Mouse (Mus musculus) lung, adult 2 months (tissue): ENCODE measurements at regions not wholly inside any gene's neighbourhood (a gene's known extent, or its start where the extent isn't known, plus 50 kb on each side); places are given as distances from the start of the nearest gene placed in this dataset.

Source experiments
- DNase-seq: peaks from one replicate; pipeline ENCODE4 v3.0.0; 2022
- H3K4me1 ChIP-seq: fragments of 200-500 bp; 2 replicates; pipeline ENCODE4 v1.6.1; 2011; ENCODE audit warnings: low read length; ENCODE audit not compliant: control insufficient read depth, insufficient read depth
- H3K4me3 ChIP-seq: fragments of 200-500 bp; replicated peaks from 2 replicates; pipeline ENCODE3; 2011; ENCODE audit warnings: low read depth, mild to moderate bottlenecking, control low read depth, low read length; ENCODE audit errors: extremely low read depth
- CTCF ChIP-seq: fragments of 200-500 bp; IDR thresholded peaks from 2 replicates; pipeline ENCODE4 v1.5.1; 2011; ENCODE audit warnings: mild to moderate bottlenecking, low read length, control low read depth; ENCODE audit not compliant: insufficient read depth
- POLR2A ChIP-seq: fragments of 200-500 bp; IDR thresholded peaks from 2 replicates; pipeline ENCODE4 v1.6.1; 2011; ENCODE audit warnings: low read depth, mild to moderate bottlenecking, control low read depth, low read length, borderline replicate concordance; ENCODE audit errors: extremely low read depth
- WGBS: fragments of 180-500 bp; shearing (Covaris S2); methylation state at CpG from one replicate; pipeline ENCODE4 v1.1.7; 2018; 5-methylcytosine and 5-hydroxymethylcytosine counted together

DNA sequence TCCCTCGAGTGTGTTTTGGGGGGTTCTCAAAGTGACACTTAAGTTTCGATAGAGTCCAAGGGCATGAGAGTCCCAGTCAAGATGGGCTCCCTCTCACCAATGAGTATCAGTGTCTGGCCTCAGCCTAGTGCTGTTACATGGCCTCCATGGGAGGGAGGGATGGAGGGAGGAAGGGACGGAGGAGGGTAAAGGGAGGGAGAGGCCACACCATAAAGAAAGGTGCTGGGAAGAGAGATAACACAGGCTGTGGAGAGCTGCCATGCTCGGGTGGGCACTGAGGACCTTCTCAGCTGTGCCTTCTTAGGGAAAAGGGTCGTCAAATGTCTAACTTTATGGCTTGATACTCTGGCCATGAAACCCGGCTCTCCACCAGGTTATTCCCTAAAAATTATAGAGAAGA is 304.7 kb upstream of the Runx1 start:
- 79% methylated on average over 6 of the region's 6 CpGs for WGBS
- TF ChIP-seq POLR2A (no peak), CTCF (no peak)
- H3K4me1 ChIP-seq: no peaks in the 10 kb centered on the region
- H3K4me3 ChIP-seq: no peak overlapping the region
- DNase-seq: no peak

DNA sequence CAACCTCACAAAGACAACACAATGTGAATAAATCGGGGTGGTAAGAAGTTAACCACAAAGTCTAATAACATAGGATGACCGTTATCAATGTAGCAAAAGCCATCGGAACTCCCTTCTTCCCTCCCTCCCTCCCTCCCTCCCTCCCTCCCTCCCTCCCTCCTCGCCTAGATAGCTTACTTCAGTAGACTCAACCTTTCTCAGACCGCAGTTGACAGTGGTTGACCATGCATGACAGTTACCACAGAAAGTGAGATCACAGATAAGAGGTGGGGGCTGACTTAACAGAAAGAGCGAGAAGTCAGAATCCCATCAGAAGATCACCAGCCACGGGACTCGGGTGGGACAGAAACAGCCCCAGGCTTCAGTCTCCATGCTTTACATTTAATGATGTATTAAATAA is 297.8 kb upstream of the Runx1 start:
- no peaks in the 10 kb centered on the region for H3K4me1 ChIP-seq
- TF ChIP-seq CTCF: no peak
- no peak for TF ChIP-seq POLR2A
- WGBS: 82% methylated on average over 8 of the region's 8 CpGs
- DNase-seq: no peak
- no peak overlapping the region for H3K4me3 ChIP-seq

DNA sequence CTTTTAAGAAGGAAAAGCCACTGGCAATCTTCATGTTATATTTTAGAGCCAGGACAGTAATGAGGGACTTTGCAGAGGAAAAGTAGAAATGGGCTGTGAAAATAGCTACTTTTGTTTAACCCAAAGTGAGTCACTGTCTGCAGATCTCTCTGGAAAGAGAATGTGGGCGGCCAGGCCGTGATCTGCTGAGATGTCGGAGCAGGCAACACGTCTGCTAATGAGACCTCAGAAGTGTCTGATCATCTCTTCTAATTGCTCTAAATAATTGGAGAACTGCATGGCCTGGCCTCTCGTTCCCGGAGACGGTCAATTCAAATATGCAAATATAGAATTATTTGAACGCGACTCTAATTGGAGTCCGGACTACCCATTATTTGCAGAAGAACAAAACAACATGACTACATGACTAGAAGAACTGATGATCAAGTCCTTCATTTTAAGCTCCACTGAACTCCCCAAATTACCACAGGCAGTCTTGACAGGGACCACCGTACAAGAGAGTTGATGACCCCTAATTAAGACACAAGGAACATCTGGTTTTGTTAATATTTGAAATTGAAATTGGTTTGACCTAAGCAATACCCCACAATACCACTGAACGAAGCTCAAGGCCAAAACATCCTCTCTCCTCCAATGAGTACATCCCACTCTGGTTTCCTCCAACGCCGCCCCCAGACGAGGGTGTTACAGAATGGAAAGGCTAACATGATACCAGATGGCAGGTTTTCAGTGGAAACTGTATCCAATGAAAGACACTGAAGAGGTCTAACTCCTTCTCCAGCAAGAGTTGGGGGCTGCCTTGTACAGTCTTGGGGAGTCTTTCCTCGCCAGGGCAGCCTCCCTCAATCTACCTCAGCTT is 290.4 kb upstream of the Runx1 start:
- TF ChIP-seq POLR2A: no peak
- TF ChIP-seq CTCF: no peak
- no peak for DNase-seq
- H3K4me3 ChIP-seq: no peak overlapping the region
- WGBS: 89% methylated on average over 16 of the region's 16 CpGs
- H3K4me1 ChIP-seq: no peaks in the 10 kb centered on the region

DNA sequence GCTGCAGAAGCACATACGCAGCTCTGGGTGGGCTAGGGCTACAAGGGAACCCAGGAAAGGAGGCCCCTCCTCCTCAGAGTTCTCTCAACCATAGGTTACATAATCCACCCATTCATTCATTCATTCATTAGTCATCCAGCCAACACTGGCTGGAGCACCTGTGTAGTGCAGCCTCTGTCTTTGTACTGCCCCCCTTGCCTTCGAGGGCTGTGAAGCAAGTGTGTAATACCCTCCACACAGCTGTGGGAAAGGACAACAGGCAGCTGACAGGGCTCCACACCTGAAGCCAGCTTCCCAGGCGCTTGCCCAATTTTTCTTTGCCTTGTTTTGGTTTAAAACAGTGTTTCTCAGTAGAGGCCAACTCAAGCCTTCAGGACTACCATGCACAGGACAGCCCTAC is 285.0 kb upstream of the Runx1 start:
- H3K4me3 ChIP-seq: no peak overlapping the region
- no peaks in the 10 kb centered on the region for H3K4me1 ChIP-seq
- DNase-seq: no peak
- TF ChIP-seq CTCF: no peak
- TF ChIP-seq POLR2A: no peak
- 81% methylated on average over 3 of the region's 3 CpGs for WGBS

- TF ChIP-seq POLR2A: no peak
- no peak for TF ChIP-seq CTCF
- DNase-seq: no peak
- whole genome bisulfite sequencing: 81% methylated on average over 6 of the region's 6 CpGs
- Histone ChIP-seq H3K4me3 (no peak overlapping the region), H3K4me1 (no peaks in the 10 kb centered on the region)
These were observed 284.5 kb upstream of the Runx1 start for GRCm38 (mm10) chr16:93110451-93110850.

GRCm38 (mm10) chr16:93109683-93110407 is 283.9 kb upstream of the Runx1 start:
- Histone ChIP-seq H3K4me3 (no peak overlapping the region), H3K4me1 (no peaks in the 10 kb centered on the region)
- DNase-seq: no peak
- 51% methylated on average over 12 of the region's 12 CpGs for WGBS
- TF ChIP-seq CTCF (no peak), POLR2A (no peak)

GRCm38 (mm10) chr16:93107524-93107845 is 281.5 kb upstream of the Runx1 start:
- WGBS: 72% methylated on average over 5 of the region's 5 CpGs
- DNase-seq: no peak
- no peak for TF ChIP-seq POLR2A
- TF ChIP-seq CTCF: no peak
- no peaks in the 10 kb centered on the region for H3K4me1 ChIP-seq
- no peak overlapping the region for H3K4me3 ChIP-seq

DNA sequence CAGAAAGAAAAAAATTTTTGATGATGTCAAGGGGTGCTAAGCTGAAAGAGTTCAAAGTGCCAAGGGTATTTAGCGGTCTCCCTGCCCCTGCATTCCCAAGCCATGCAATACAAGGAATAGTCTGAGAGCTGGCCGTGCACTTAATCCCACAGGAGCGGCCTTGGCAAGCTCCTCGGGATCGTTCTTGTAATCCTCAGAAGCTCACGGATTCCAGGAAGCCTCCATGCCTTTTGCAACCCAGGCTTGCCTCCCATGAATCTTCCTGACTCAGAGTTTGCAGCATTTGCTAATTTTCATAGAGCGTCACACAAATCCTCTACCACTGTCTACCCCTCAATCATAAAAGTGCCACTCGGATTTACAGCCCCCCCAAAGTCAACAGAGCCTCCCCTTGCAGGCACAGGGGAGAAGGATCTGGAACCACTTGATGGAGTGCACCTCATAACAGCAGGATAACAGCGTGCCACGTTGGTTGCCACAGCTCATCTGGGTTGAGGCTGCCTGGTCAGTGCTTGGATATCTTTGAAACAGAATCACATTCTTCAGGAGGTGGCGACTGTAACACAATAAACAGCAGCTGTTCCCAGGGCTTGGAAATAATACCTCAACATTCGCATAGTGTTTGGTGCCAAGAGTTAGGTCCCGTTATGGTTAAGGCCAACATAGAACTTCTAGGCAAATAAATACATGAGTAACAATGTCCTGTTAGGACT is 281.0 kb upstream of the Runx1 start:
- 66% methylated on average over 13 of the region's 13 CpGs for WGBS
- Histone ChIP-seq H3K4me1 (no peaks in the 10 kb centered on the region), H3K4me3 (no peak overlapping the region)
- DNase-seq: no peak
- no peak for TF ChIP-seq POLR2A

DNA sequence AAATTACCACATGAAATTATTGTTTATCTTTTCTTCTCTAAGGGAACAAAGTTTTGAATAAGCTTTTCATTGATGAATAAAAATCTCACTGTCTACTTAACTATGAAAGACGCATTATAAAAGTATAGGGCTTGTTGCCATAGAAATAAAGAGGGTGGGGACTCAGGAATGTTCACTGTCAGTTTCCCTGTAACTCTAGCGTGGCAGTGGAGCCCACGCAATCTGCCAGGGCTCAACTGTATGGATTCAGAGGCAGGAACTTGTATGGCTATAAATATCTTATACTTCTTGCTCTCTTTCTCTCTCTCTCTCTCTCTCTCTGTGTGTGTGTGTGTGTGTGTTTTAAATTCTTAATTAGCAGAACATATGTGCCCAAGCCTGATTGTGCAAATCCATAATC is 276.2 kb upstream of the Runx1 start:
- no peak for TF ChIP-seq CTCF
- no peak for TF ChIP-seq POLR2A
- DNase-seq: no peak
- Histone ChIP-seq H3K4me1 (no peaks in the 10 kb centered on the region), H3K4me3 (no peak overlapping the region)
- 57% methylated on average over 3 of the region's 3 CpGs for WGBS
